Mouse (Mus musculus) brain, adult 2 months (tissue): ENCODE measurements around the gene Chrnd.
A peak's percentile ranks its signal among the peaks of the same experiment; 100 is the strongest.

ENCODE experiments used
- DNase-seq: peaks from one replicate; pipeline ENCODE4 v3.0.0; 2011; ENCODE audit warnings: low read depth, low spot score

Gene Chrnd

GRCm38 (mm10) chr1:87183998-87184750 is 6.2 kb upstream of the Chrnd start:
- no peak for DNase-seq

DNA sequence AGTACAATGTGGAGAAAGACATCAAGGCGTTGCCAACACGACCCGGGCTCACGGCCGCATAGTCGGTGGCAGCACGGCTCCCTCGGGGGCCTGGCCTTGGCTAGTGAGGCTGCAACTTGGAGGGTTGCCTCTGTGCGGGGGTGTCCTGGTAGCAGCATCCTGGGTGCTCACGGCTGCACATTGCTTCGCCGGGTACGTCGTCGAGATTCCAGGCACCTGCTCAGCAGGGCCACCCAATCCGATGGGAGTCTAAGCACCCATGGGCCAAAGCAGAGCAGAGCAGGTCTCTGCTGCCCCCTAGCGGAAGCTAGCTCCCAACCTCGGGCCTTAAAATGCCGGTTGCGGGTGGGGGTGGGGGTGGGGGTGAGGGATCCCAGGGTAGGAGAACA is 5.7 kb upstream of the Chrnd start:
- peak; percentile 86 for DNase-seq

- no peak for DNase-seq
Observed at GRCm38 (mm10) chr1:87185526-87185925, 4.9 kb upstream of the Chrnd start.

GRCm38 (mm10) chr1:87186261-87187036 is 4.0 kb upstream of the Chrnd start:
- no peak for DNase-seq

- DNase-seq: peak; percentile 83
Observed at GRCm38 (mm10) chr1:87187037-87187355, 3.4 kb upstream of the Chrnd start.

GRCm38 (mm10) chr1:87197296-87197695 is 6.9 kb downstream of the Chrnd start:
- DNase-seq: no peak

GRCm38 (mm10) chr1:87198119-87199065 is 8.0 kb downstream of the Chrnd start:
- DNase-seq: no peak

GRCm38 (mm10) chr1:87200811-87201210 is 10.4 kb downstream of the Chrnd start:
- no peak for DNase-seq

GRCm38 (mm10) chr1:87201848-87202247 is 11.4 kb downstream of the Chrnd start:
- DNase-seq: no peak

DNA sequence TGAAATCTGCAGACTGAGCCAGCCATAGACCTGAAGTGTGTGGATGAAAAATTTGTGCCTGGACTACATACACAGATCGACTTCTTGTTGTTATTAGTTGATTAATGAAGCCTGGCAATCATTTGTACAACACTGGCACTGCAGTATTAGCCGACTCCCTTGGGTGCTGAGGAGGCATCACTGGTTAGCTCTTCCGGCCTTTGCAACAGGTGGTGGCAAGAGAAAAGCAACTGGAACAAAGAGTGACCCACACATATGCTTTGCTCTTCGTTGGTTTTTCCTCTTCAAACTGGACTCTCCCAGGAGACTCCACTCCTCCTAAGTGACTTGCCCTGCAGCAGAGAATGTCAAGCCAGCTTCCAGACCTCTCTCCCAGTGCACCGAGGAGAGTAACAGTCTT is 13.4 kb downstream of the Chrnd start:
- DNase-seq: no peak

DNA sequence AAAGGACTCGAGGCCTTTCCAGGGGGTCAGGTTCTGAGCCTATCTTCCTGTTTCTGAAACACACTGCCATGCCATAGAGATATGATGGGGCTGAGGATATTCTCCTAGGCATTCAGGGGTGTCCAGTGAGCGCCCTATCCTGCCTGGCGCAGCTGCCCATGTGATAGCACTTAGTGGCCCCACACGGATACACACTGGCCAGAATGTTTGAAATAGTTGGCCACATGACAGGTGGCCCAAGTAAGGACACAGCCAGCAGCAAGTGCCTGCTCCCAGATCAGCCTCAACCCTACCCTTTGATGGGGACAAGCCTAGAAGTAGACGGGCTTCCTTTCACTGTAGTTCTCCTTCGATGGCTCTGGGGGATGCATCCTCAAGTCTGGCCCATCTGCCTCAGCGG is 14.1 kb downstream of the Chrnd start, which contains the start of gene Chrng:
Chrng (plus strand) TSS at position 193 of the 400 bp plus-strand sequence.
- DNase-seq: no peak

GRCm38 (mm10) chr1:87205038-87205437 is 14.6 kb downstream of the Chrnd start:
- no peak for DNase-seq

DNA sequence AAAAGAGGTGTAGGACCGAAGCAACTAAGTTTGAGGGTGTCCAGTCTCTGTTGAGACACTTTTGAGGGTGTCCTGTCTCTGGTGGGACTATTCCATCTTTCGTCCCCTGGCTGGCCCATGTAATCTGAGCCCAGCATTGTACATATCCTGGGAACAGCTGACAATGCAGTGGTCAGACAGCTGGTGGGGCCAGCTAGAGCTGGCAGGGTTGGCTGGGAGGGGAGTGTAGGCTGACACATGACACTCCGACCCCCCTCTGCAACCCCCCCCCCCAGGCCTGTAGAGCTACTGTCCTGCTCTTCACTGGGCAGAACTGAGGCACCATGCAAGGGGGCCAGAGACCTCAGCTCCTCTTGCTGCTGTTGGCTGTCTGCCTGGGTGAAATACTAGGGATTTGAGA is 15.1 kb downstream of the Chrnd start:
- DNase-seq: no peak

DNA sequence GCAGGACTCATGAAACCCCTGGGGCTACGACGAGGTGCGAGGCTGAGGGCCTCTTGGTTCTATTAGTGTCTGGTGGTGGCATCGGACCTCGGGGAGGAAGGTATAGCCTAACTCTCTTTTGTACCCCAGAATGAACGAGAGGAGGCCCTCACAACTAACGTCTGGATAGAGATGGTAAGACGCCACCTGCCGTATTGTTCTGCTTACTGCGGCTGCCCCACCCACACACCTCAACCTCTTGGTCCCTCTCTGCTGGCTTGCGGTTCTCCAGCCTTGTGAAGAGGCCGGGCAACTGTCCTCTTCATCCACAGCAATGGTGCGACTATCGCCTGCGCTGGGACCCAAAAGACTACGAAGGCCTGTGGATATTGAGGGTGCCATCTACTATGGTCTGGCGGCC is 15.9 kb downstream of the Chrnd start:
- no peak for DNase-seq

DNA sequence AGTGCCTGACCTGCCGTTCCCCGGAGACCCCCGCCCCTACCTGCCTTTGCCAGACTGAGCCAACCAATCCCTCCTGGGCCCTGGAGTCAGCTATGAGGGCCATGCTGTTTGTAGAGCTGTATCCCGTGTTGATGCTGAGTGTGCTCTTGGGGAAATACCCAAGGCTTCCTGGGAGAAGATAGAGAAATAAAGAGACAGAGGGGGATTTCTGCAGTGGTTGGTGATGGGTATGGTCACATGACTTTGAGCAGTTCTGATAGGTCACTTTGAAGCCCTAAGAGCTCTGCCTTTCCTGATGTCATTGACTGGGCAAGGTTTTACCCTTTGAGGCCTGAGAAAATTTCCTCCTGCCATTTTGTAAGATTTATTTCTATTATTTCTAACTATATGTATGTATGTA is 21.0 kb downstream of the Chrnd start:
- DNase-seq: no peak

DNA sequence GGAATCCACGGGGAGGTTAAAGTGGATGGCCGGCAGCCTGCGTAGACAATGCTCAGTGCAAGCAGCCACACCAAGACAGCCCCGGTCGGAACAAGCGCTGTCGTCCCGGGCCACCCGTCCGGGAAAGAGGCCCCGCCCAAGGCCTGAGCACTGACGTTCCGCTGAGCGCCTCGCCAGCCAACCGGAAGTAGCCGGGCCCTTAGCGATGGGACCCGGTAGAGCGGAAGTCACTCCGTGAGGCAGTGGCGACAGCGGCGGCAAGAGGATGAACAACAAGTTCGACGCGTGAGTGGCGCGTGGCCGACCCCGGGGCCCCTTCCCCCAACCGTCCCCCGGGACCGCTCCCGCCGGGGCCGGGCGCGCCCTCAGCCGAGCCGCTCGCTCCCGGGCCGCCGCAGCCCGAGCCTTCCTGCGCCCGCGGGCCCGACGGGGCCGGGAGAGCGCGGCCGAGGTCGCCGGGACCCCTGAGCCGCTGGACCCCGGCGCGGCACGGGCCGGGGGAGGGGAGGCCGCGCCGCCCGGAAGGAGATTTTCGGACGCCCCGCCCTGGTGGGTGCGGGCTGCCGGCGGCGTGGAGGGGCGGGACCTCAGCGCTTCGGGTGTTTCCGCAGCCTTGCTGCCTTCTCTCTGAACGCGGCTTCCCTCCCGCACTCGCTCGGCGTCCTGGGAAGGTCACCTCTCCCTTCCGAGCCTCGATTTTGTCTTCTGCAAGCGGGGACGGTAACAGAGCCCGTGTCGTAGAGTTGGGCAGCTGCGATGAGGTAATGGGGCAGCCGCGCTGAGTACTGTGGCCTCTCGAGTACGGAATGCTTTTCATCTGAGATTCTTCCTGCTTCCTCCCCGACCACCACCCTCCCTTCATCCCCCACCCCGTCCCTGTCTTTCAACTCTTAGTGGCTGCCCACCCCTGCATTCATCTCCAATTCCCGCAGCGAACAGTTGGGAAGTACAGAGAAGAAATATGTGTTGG is 23.6 kb downstream of the Chrnd start, which contains the start of gene Eif4e2:
Eif4e2 (plus strand) TSS at position 180 of the 970 bp plus-strand sequence.
- peak; percentile 97 for DNase-seq

DNA sequence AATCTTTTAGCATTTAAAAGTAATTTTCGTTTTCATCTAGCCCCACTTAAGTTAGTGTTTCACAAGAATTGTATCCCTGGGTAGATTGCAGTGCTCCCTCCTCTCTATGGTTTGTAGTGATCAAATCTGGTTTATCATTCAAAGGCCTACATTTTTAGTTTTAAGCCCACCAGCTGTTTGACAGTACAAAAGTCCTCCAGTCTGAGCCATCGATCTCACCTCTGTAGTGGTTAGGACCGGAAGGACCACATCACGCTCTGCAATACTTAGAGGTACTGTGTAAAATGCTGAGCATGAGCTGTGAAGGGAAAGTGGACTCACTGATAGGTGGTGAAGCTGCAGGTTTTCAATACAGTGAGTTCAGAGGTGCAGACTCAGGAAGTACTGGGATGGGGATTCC is 24.3 kb downstream of the Chrnd start:
- DNase-seq: no peak

- DNase-seq: peak; percentile 67
Observed at GRCm38 (mm10) chr1:87217938-87218337, 27.5 kb downstream of the Chrnd start.

DNA sequence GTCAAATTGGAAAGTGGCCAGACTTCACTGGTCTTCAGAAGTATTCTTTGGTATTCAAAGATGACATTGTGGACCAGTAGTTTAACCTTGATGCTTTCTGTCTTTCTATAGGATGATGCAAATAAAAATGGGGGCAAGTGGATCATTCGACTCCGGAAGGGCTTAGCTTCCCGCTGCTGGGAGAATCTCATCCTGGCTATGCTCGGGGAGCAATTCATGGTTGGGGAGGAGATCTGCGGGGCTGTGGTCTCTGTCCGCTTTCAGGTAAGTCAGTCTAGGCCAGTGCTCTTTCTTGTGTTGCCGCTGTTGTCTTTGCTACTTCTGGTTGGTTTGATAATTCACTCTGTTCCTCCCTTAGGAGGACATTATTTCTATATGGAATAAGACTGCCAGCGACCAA is 35.3 kb downstream of the Chrnd start:
- no peak for DNase-seq

DNA sequence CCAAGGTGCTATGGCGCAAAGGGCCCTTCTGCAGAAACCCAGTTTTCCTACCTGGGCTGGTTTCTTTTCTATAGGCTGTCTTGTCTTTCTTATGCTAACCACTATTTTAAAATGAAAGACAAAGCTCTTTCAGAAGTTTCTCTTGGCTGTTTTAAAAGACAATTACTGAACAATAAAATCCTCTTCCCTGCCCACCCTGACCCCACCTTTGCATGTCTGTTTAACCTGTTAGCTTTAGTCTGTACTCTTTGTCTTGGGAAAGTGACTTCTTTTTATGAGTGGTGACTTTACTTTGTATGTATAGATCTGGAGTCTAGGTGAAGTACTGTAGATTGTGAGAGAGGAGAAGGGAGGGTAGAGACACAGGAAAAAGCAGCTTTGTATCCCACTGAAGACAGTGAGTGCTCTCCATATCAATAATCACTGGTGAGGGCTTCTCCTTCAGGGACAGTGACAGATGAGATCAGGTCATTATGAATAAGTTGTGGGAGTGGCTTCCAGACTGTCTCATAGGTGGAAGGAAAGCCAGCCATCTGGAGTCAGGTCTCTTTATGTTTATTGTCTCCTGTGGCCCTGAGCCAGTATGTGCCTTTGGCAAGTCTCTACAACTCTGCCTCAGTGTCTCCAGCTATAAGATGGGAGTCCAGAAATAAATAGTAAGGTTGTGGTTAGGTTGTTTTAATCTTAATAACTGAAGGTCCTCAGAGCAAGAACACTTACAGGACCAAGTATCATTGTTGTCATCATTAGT is 36.2 kb downstream of the Chrnd start:
- DNase-seq: no peak
